Comparison of ENCODE assay signal across 16 mouse cellular contexts in genomic region chr1:72167024-72167423, GRCm38 (mm10). TPM values are rescaled to one million over a fixed set of nuclear protein-coding genes. Genes with fewer than 3 reads are reported as not detected.
DNase-seq lines count a peak whose midpoint lies in the region.
"Had no signal": no experiment of that assay in that cellular context is flagged by ENCODE, and none has a peak within 500 bp of the region (broad histone marks: within the 10 kb centered on the region; RNA-seq: fewer than 3 reads in every experiment).

No protein-coding gene starts in this region.

- peak; percentile 52 for DNase-seq in heart, adult 11 months
- DNase-seq in heart, adult 9 months (ENCODE audit: low spot score in 2 of 2): no peak
- DNase-seq in ES-CJ7 (ENCODE audit: low read depth, low spot score) (peak; percentile 79), R1 (ENCODE audit: low read depth, low spot score) (peak; percentile 85)
- DNase-seq in layer of hippocampus, adult 9-11 months: no peak
- no peak for DNase-seq in gastrocnemius, postnatal 14 days
- DNase-seq in Muller cell, postnatal 12 days (ENCODE audit: inconsistent ontology term): no peak
- DNase-seq: adrenal gland, adult 2 months; adrenal gland, postnatal 14 days; cerebellum, adult 11-12 months; cerebellum, adult 8-10 months; cerebellum, postnatal 10 days; cerebellum, postnatal 36 days; embryo, embryonic 11 days; gastrocnemius, postnatal 36 days; heart, postnatal 36 days had no signal

- intact Hi-C loops in gastrocnemius, postnatal 14 days (cut with DNase I; ENCODE audit: low total_unique reads): no loop called here

RNA-seq across cellular contexts. Expression of gene Mreg, which starts 45.1 kb away (rescaled TPM):
- 10 to 100 TPM; 25.9 to 27.4 TPM for total RNA-seq in gastrocnemius, postnatal 14 days (2021)

Comparison
In these comparisons a context has a peak if more than half of its experiments do, and no peak if none do; other contexts are left out.
1. DNase-seq: peak in heart, adult 11 months (single experiment), ES-CJ7 (single experiment) and R1 (single experiment); none in heart, adult 9 months (0 of 2), layer of hippocampus, adult 9-11 months (single experiment), gastrocnemius, postnatal 14 days (single experiment) and Muller cell, postnatal 12 days (single experiment).